Mouse (Mus musculus): ENCODE data around the gene Gm10073.

DNA sequence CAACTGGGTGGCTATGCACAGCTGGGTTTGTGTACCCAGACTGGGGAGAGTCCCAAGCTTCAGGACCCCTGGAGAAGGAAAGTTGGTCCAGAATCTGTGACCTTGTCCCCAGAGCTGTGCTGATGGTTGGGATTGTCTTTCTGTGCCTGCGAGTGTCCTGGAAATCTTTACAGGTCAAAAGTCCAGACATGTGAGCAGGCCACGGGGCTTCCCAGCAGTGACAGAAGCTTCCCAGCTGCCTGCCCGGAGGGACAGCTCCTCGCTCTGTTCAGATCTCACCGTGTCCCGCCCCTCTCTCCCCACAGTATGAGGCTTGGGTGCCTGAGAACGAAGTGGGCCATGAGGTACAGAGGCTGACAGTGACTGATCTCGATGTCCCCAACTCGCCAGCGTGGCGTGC lies 32.3 kb downstream of the Gm10073 start:
- TF ChIP-seq HCFC1 (IDR thresholded peaks at IDR 0.05; ENCODE audit: borderline replicate concordance, insufficient read depth, low read length) = no peak
- no peak for TF ChIP-seq MAFK (IDR thresholded peaks at IDR 0.05; ENCODE audit: insufficient read depth, low read depth, low read length)

Data from ES-E14 (cell line).